Mouse (Mus musculus): ENCODE measurements around the gene Nek5. TPM values are rescaled to one million over a fixed set of nuclear protein-coding genes. Genes with fewer than 3 reads are reported as not detected.

Nek5 gene
- total RNA-seq, 2 experiments from 2014 or later: not detected

- no peak for DNase-seq (ENCODE audit: low spot score in 2 of 2)
Observed at GRCm38 (mm10) chr8:22091568-22091967, 33.3 kb downstream of the Nek5 start.

GRCm38 (mm10) chr8:22089226-22089625 lies 35.6 kb downstream of the Nek5 start:
- DNase-seq (ENCODE audit: low spot score in 2 of 2): no peak

GRCm38 (mm10) chr8:22079313-22080007 lies 45.4 kb downstream of the Nek5 start:
- no peak for DNase-seq (ENCODE audit: low spot score in 2 of 2)

GRCm38 (mm10) chr8:22061126-22061525 lies 63.7 kb downstream of the Nek5 start:
- no peak for DNase-seq (ENCODE audit: low spot score in 2 of 2)

- DNase-seq (ENCODE audit: low spot score in 2 of 2): peak; percentile 85 to 95
Observed at GRCm38 (mm10) chr8:22060446-22060889, 64.4 kb downstream of the Nek5 start, which contains the start of gene Alg11. Gene Alg11, plus strand, starts transcription at chr8:22060721.

GRCm38 (mm10) chr8:22059821-22060445 lies 64.9 kb downstream of the Nek5 start, which contains the start of gene Atp7b:
Gene Atp7b, minus strand, starts transcription at chr8:22060305.
- no peak for DNase-seq (ENCODE audit: low spot score in 2 of 2)

- no peak for DNase-seq (ENCODE audit: low spot score in 2 of 2)
Observed at GRCm38 (mm10) chr8:22059153-22059738, 65.6 kb downstream of the Nek5 start.

GRCm38 (mm10) chr8:22058368-22058767 lies 66.5 kb downstream of the Nek5 start:
- no peak for DNase-seq (ENCODE audit: low spot score in 2 of 2)

- no peak for DNase-seq (ENCODE audit: low spot score in 2 of 2)
Observed at GRCm38 (mm10) chr8:22056850-22057249, 68.0 kb downstream of the Nek5 start.

- no peak for DNase-seq (ENCODE audit: low spot score in 2 of 2)
Observed at GRCm38 (mm10) chr8:22055492-22055877, 69.4 kb downstream of the Nek5 start.

- no peak for DNase-seq (ENCODE audit: low spot score in 2 of 2)
Observed at GRCm38 (mm10) chr8:22054674-22055491, 70.0 kb downstream of the Nek5 start.

- DNase-seq (ENCODE audit: low spot score in 2 of 2): peak in 1 of 2 experiments; percentile 28
Observed at GRCm38 (mm10) chr8:22047699-22048464, 77.0 kb downstream of the Nek5 start.

- DNase-seq (ENCODE audit: low spot score in 2 of 2): no peak
Observed at GRCm38 (mm10) chr8:22043706-22044105, 81.1 kb downstream of the Nek5 start.

GRCm38 (mm10) chr8:22042515-22042914 lies 82.3 kb downstream of the Nek5 start:
- no peak for DNase-seq (ENCODE audit: low spot score in 2 of 2)

- DNase-seq (ENCODE audit: low spot score in 2 of 2): no peak
Observed at GRCm38 (mm10) chr8:22040153-22040509, 84.7 kb downstream of the Nek5 start.

GRCm38 (mm10) chr8:22039468-22040152 lies 85.2 kb downstream of the Nek5 start:
- DNase-seq (ENCODE audit: low spot score in 2 of 2): no peak

GRCm38 (mm10) chr8:22037022-22037421 lies 87.8 kb downstream of the Nek5 start:
- DNase-seq (ENCODE audit: low spot score in 2 of 2): no peak

GRCm38 (mm10) chr8:22036137-22036536 lies 88.7 kb downstream of the Nek5 start:
- no peak for DNase-seq (ENCODE audit: low spot score in 2 of 2)

- no peak for DNase-seq (ENCODE audit: low spot score in 2 of 2)
Observed at GRCm38 (mm10) chr8:22030990-22031389, 93.9 kb downstream of the Nek5 start.

- DNase-seq (ENCODE audit: low spot score in 2 of 2): no peak
Observed at GRCm38 (mm10) chr8:22028973-22029372, 95.9 kb downstream of the Nek5 start.
